Mouse (Mus musculus) stomach, postnatal 0 days (tissue): ENCODE results near the gene Gm6871.

Experiments used
- CTCF ChIP-seq: IDR thresholded peaks from 2 replicates; pipeline ENCODE4 v1.5.1; 2016; ENCODE audit warnings: antibody characterized with exemption, low read depth, mild to moderate bottlenecking, moderate library complexity
- EP300 ChIP-seq: optimal IDR thresholded peaks from 2 replicates; pipeline ENCODE3; 2016; ENCODE audit warnings: antibody characterized with exemption

DNA sequence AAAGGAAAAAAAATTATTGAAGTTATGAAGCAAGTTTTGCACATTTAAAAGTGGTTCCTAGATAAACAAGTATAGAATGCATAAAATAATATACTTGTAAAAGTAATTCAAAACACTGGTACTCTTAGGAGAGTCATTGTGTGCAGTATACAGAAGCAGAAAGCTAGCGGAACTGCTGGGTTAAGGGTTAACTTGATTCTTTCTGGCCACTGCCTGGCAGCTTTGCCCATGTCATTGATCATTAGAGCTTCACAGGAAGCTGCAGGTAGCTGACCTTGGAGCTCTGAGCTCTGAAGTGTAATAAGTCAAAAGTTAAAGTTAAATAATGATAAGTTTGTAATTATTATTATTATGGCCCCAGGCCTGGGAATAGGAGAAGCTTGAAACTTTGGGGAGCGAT is 4.5 kb upstream of the Gm6871 start:
- TF ChIP-seq CTCF, result no peak
- TF ChIP-seq EP300, result no peak
